Mouse (Mus musculus) induced T-regulatory cell, adult 2 months (primary cell): ENCODE measurements around the gene Carf.
A peak's percentile ranks its signal among the peaks of the same experiment; 100 is the strongest.
"Not testable (repeated sequence)": the region's sequence is repeated elsewhere in the genome, so short reads cannot be mapped to it uniquely, and the experiment has no call there.

Experiments
- DNase-seq: peaks from one replicate; pipeline ENCODE4 v3.0.0-alpha.2; 2012; ENCODE audit warnings: low read depth

Carf gene

DNA sequence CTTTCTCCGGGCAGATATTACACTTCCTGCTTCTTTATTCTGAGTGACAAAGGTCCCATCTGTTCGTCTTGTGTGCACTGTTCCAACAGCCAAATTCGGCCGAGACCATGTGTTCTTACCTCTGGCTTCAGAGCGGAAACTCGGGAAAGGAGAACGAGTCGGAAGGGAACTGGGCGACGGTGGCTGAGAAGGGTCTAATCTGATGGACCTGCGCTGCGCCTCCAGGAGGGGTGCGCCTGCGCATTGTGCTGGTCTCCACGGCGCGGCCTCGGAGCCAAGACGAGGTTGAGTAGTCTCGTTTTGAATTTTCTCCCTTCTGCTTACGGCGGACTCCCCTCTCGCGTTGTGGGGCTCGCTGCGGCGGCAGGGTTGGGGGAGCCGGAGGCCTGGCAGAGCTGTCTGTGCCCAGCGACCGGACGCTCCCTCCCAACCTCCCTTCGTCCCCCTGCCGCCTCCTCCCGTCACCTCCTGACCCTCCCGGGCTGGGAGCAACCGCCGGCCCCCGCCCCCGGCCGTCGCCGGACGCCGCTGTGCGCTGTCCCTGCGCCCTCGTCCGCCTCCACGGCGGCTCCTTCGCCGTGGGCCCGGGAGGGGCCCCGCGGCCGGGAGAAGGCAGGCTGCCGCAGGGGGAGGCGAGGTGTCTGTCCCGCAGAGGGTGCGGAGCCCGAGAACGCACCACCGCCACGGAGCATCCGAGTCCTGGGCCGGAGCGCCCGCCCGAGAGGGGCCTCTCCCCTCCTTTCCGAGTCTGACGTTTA is at the start of gene Carf, which contains the start of gene Wdr12:
Gene Carf, plus strand, starts transcription at position 224 of the 758 bp plus-strand sequence.
Gene Wdr12, minus strand, starts transcription at position 622 of the 758 bp plus-strand sequence.
- peak; percentile 98 for DNase-seq

GRCm38 (mm10) chr1:60054659-60055058 is 43.4 kb upstream of the Carf start:
- DNase-seq = peak; percentile 59

DNA sequence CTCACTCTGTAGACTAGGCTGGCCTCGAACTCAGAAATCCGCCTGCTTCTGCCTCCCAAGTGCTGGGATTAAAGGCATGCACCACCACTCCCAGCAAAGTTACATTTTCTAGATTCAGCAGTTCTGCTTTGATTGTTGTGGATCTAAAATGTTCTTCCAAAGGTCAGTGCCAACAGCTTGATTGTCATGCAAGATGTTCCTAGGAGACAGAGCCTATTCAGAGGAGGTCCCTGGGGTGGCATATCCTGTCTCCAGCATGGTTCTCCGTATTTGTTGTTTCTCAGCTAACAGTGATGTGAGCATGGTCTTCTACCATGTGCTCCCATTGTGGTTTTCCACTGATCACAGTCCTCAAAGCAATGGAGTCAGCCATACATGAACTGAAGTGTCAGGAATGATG is 41.7 kb upstream of the Carf start:
- no peak for DNase-seq

- DNase-seq = peak; percentile 35
These were observed 27.3 kb upstream of the Carf start for GRCm38 (mm10) chr1:60070725-60071124.

DNA sequence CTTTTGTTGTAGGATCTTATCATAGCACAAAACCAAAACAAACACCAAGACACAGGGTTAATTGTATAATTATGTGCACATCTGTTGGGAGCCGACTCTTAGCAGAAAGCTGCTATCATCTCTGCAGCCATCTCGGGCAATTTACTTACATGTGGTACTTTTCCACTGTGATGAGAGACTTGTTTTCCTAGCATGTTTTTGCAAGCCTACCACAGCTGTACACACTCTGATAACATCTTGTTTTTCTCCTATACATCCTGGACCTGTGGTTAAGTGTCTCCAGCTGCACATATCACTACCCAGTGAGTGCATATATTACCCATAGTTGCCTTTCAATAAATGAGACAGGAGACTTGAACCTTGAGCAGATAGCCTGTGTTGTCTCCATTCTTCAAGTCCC is 23.1 kb upstream of the Carf start:
- peak; percentile 51 for DNase-seq

GRCm38 (mm10) chr1:60075590-60075989 is 22.5 kb upstream of the Carf start:
- peak; percentile 25 for DNase-seq

GRCm38 (mm10) chr1:60076411-60076810 is 21.6 kb upstream of the Carf start:
- no peak for DNase-seq

GRCm38 (mm10) chr1:60096572-60097276 is 1.3 kb upstream of the Carf start:
- DNase-seq = peak; percentile 45

DNA sequence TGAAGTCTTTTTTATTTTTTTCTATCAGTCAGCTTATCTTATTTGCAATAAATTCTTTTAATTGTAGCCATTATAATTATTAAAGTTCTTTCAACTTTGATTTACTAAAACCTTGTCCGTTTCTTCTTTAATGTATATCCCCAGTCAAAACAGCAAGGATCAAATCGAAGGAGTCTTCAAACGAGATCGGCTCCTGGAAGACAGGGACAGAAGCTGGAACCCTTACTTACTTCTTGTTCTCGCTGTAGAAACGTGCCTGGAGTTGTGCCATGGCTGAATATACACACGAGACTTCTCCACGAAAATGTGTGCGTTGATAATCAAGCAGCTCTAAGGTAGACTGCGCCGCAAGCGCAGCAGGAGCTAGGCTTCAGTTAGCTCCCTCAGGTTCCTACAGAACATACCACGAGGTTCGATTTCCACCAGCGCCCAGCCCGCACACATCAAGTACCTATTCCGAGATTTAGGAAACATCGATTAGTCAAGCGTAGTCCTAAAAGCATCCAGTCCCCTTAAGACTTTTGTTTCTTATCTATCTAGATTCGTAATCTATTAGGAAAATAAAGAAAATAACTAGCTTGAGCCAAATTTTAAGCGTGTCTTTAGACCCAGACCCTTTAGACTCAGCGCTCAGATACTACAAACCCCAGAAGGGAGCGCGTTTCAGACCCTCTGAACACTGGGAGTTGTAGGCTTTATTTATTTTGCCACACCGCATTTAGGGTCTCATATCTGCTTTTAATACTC is 597 bp upstream of the Carf start:
- DNase-seq = peak; percentile 91

- DNase-seq = peak; percentile 27
These were observed 792 bp downstream of the Carf start for GRCm38 (mm10) chr1:60098839-60099238.

DNA sequence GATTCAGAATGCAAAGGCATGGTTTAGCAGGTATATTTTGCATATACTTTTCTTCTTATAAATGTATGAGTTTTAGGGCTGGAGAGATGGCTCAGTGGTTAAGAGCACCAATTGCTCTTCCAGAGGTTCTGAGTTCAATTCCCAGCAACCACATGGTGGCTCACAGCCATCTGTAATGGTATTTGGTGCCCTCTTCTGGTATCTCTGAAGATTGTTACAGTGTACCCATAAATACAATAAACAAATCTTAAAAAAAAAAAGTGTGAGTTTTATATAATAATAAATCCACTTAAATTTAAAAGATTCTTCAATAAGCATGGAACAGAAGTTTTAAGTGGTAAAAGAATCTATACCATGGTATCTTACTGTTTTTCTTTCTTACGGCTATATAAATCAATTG is 6.5 kb downstream of the Carf start:
- peak; percentile 43 for DNase-seq

DNA sequence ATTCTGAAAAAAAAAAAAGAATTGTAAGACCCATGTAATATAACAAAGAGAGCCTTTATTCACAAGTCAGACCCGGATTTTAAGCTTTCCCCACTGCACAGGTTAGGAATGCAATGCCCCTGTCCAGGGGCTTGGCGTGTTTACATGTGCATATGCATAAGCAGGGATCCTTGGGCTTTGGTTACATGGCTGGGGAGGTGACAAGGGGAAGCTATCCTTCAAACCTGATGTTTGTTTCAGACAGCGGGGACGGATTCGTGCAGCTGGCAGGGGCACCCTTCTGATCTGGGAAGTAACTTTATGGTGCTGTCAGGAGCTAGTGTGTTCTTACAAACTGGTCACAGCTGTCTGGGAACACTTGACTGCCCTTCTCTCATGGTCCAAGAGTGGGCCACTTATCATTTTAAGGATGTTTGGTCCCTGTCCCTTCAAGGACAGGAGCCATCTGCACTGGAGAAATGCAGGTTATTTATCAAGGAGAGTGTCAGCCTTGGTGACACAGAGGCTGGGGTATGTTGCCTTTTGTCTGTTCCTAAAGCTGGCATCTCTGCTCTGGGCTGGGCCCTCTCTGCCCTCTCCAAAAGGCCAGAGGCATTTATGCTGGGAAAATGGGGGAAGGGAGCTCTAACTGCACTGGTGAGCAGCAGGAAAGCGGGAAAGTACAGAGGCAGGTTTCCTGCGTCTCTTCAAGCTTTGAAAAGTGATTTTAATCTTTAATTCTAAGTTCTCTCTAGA is 19.8 kb downstream of the Carf start:
- no peak for DNase-seq

DNA sequence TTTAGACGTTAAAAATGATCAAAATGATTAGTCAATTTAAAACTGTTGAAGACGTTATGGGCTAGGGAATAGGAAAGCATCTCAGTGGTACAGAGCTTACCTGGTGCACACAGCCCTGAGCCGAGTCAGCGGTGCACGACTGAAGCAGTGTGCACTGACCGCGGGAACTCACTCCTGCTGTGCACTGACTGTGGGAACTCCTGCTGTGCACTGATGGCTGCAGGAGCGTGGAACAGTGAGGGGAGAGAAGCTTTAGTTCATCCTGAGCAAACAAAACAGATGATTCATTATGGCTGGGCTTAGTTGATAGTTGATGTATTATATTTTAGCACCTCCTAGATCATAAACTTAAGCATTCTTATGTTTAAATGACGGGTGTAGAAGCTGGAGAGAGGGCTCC is 39.3 kb downstream of the Carf start:
- DNase-seq = no peak

DNA sequence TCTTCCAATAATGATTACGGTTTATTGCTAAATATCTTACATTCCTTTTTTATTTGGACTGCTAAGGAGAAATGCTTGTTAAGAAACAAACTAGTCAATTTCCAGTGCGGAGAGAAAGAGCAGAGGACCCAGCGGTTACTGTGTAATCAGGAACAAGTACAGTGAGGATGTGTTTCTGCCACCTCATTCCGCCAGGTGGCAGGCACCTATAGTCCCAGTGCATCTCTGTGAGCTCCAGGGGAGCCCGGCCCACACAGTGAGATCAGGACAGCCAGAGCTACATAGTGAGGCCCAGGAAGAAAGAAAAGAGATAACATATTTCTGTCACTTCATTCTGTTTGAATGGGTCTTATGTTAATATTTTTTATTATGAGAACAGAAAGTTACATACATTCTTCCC is 54.7 kb downstream of the Carf start:
- DNase-seq = no peak

DNA sequence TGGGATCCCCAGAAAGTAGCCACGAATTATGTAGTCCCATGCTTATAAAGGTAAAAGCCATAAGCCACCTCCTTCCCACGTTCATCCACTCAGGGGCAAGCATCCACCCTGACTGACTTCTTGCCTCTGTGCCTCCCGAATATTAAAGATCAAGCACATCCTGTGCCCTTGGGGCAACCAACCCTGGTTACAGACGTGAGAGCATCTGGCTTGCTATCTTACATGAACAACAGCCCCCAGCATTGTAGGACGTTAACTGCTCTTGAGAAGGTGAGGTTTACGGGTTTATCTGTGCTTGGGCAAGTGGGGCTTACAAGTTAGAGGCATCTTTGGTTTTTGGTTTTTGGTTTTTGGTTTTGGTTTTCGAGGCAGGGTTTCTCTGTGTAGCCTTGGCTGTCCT is 58.6 kb downstream of the Carf start:
- no peak for DNase-seq

DNA sequence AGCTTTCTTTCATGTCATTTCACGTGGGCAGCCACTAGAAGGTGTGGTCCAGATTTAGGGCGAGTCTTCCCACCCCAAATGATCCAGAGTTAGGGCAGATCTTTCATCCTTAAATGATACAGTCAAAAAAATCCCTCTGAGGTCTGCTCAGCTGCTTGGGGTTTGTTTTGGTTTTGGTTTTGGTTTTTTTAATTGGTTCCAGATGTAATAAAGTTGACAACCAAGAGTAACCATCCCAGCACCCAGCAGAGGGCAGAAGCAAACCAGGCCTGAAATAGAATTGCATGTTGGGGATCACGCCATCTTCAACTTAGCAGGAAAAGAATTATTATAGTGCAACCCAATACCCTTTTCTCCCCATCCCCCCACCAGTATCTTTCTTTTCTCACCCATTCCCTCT is 60.4 kb downstream of the Carf start:
- peak; percentile 84 for DNase-seq

DNA sequence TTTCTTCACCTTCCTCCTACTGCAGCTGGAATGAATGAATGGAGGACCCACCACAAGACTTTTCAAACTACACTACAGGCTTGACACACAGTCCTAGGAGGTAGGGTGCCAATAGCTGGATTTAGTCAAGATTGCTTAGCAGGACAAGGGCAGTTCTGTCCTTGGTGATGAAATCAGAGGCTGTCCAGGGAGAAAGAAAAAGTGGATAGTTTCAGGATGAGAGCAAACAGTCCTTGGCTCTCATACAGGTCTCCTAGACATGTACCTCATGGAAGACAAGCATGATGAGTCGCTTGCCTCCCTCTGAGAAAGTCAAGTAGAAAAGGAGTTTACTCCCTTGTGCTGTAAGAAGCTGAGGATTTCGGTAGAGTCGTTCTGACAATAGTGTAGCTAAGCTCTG is 65.6 kb downstream of the Carf start:
- DNase-seq = no peak

DNA sequence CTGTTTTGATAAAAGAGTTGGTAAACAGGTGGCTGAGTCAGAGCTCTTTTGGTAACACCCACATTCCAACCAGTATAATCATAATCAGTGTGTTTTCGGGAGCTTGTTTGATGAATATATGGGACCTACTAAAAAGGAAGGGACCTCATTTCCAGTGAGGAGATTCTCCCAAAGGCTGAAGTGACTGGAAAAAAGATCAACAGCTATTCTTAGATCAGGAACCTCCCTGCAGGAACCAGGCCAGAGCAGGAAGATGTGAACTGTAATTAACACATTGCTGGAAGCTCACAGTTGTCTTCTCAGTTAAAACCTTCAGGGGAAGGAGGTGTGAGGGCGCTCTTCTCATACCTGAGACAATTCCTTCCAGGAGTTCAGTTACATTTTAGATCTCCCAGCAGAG is 71.6 kb downstream of the Carf start:
- no peak for DNase-seq

- no peak for DNase-seq
These were observed 72.2 kb downstream of the Carf start for GRCm38 (mm10) chr1:60170251-60170650.

GRCm38 (mm10) chr1:60173119-60173518 is 75.1 kb downstream of the Carf start:
- no peak for DNase-seq

GRCm38 (mm10) chr1:60177814-60178213 is 79.8 kb downstream of the Carf start:
- DNase-seq = not testable (repeated sequence)

DNA sequence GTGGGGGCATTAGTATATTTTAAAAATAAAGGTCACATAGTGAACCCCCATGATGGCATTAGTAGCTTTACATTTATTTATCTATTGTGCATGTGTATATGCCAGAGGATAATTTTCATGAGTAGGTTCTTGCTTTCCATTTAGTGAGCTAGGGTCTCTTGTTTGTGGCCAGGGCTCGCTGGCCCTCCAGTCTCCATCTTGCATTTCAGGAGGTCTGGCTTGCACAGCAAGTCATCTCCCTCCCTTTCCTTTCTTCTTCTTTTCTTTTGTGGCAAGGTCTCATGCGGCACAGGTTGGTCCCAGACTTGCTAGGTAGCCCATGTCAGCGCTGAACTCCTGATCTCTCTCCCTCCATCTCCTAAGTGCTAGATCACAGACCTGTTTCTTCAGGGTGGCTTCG is 81.3 kb downstream of the Carf start:
- no peak for DNase-seq
